Mouse (Mus musculus): ENCODE data around the gene Qser1. TPM values are rescaled to one million over a fixed set of nuclear protein-coding genes. Genes with fewer than 3 reads are reported as not detected.
A peak's percentile ranks its signal among the peaks of the same experiment; 100 is the strongest.
"Not testable (repeated sequence)": the region's sequence is repeated elsewhere in the genome, so short reads cannot be mapped to it uniquely, and the experiment has no call there.

Qser1 gene
- total and polyA plus RNA-seq, 3 experiments, result 3.9 to 14.5 TPM; not detected in 1

- DNase-seq (ENCODE audit: low read depth, low spot score), result peak; percentile 28
- H3K4me1 ChIP-seq (ENCODE audit: control insufficient read depth in 1 of 2, insufficient read depth in 2 of 2, low read length in 2 of 2), result no peaks in the 10 kb centered on the region
- no peaks in the 10 kb centered on the region for H3K9me3 ChIP-seq (replicated peaks; ENCODE audit: insufficient read depth, low read length)
- no peaks in the 10 kb centered on the region for H3K36me3 ChIP-seq (ENCODE audit: control insufficient read depth in 1 of 2, insufficient read depth in 2 of 2, low read length in 2 of 2)
- peaks cover 2% of the 10 kb centered on the region in 2 experiments; a peak in 2 of 4 replicates for H3K27me3 ChIP-seq (ENCODE audit: control insufficient read depth in 1 of 2, insufficient read depth in 2 of 2, low read length in 2 of 2)
- no peak overlapping the region for H3K4me3 ChIP-seq (ENCODE audit: control insufficient read depth in 1 of 2, insufficient read depth in 1 of 2, low read depth in 2 of 2, low read length in 2 of 2)
- H3K79me2 ChIP-seq (ENCODE audit: control insufficient read depth, insufficient read depth, low read length, poor library complexity), result no peaks in the 10 kb centered on the region
- peak in 1 of 3 experiments; percentile 13; a peak in 1 of 6 replicates for TF ChIP-seq CTCF (IDR thresholded peaks at IDR 0.05 in 2 of 3, conservative IDR thresholded peaks at IDR 0.05 in 1 of 3; ENCODE audit: control insufficient read depth in 1 of 3, insufficient read depth in 1 of 3, low read depth in 2 of 3, low read length in 3 of 3, poor library complexity in 1 of 3, severe bottlenecking in 1 of 3)
- TF ChIP-seq MYB (IDR thresholded peaks at IDR 0.05; ENCODE audit: low read depth, low read length), result no peak
- TF ChIP-seq MYC (IDR thresholded peaks at IDR 0.05; ENCODE audit: low read depth, low read length), result peak; percentile 64; the same call in 1 of the 2 replicates
- no peak overlapping the region for H3K27ac ChIP-seq (ENCODE audit: control insufficient read depth, low read depth, low read length)
- H3K9ac ChIP-seq (ENCODE audit: control insufficient read depth, low read depth, low read length, poor library complexity, severe bottlenecking), result no peak overlapping the region
These were observed 24.4 kb upstream of the Qser1 start for GRCm38 (mm10) chr2:104840974-104841373.

GRCm38 (mm10) chr2:104832486-104832885, 15.9 kb upstream of the Qser1 start:
- Histone ChIP-seq H3K4me1 (ENCODE audit: control insufficient read depth in 1 of 2, insufficient read depth in 2 of 2, low read length in 2 of 2) (no peaks in the 10 kb centered on the region), H3K27me3 (ENCODE audit: control insufficient read depth in 1 of 2, insufficient read depth in 2 of 2, low read length in 2 of 2) (peaks cover 3 to 5% of the 10 kb centered on the region in 2 experiments; a peak in 3 of 4 replicates), H3K27ac (ENCODE audit: control insufficient read depth, low read depth, low read length) (no peak overlapping the region), H3K4me3 (ENCODE audit: control insufficient read depth in 1 of 2, insufficient read depth in 1 of 2, low read depth in 2 of 2, low read length in 2 of 2) (no peak overlapping the region), H3K79me2 (ENCODE audit: control insufficient read depth, insufficient read depth, low read length, poor library complexity) (no peaks in the 10 kb centered on the region), H3K9me3 (replicated peaks; ENCODE audit: insufficient read depth, low read length) (no peaks in the 10 kb centered on the region), H3K36me3 (ENCODE audit: control insufficient read depth in 1 of 2, insufficient read depth in 2 of 2, low read length in 2 of 2) (no peaks in the 10 kb centered on the region), H3K9ac (ENCODE audit: control insufficient read depth, low read depth, low read length, poor library complexity, severe bottlenecking) (no peak overlapping the region)
- no peak for DNase-seq (ENCODE audit: low read depth, low spot score)
- TF ChIP-seq MAFK (IDR thresholded peaks at IDR 0.05; ENCODE audit: borderline replicate concordance, low read depth, low read length) (no peak), ZNF384 (IDR thresholded peaks at IDR 0.05; ENCODE audit: low read depth, low read length) (no peak), GATA1 (IDR thresholded peaks at IDR 0.05; ENCODE audit: low read depth, low read length) (no peak), TAL1 (IDR thresholded peaks at IDR 0.05; ENCODE audit: low read length) (no peak), EP300 (IDR thresholded peaks at IDR 0.05; ENCODE audit: low read depth in 1 of 2, low read length in 2 of 2) (no peak), E2F4 (IDR thresholded peaks at IDR 0.05; ENCODE audit: borderline replicate concordance, low read depth, low read length) (no peak)

GRCm38 (mm10) chr2:104826191-104826590, 9.6 kb upstream of the Qser1 start:
- H3K79me2 ChIP-seq (ENCODE audit: control insufficient read depth, insufficient read depth, low read length, poor library complexity), result no peaks in the 10 kb centered on the region
- H3K36me3 ChIP-seq (ENCODE audit: control insufficient read depth in 1 of 2, insufficient read depth in 2 of 2, low read length in 2 of 2), result no peaks in the 10 kb centered on the region
- no peaks in the 10 kb centered on the region for H3K4me1 ChIP-seq (ENCODE audit: control insufficient read depth in 1 of 2, insufficient read depth in 2 of 2, low read length in 2 of 2)
- H3K9ac ChIP-seq (ENCODE audit: control insufficient read depth, low read depth, low read length, poor library complexity, severe bottlenecking), result no peak overlapping the region
- H3K27me3 ChIP-seq (ENCODE audit: control insufficient read depth in 1 of 2, insufficient read depth in 2 of 2, low read length in 2 of 2), result peaks cover 2 to 7% of the 10 kb centered on the region in 2 experiments; a peak in 3 of 4 replicates
- H3K4me3 ChIP-seq (ENCODE audit: control insufficient read depth in 1 of 2, insufficient read depth in 1 of 2, low read depth in 2 of 2, low read length in 2 of 2), result no peak overlapping the region
- no peaks in the 10 kb centered on the region for H3K9me3 ChIP-seq (replicated peaks; ENCODE audit: insufficient read depth, low read length)
- H3K27ac ChIP-seq (ENCODE audit: control insufficient read depth, low read depth, low read length), result no peak overlapping the region
- no peak for DNase-seq (ENCODE audit: low read depth, low spot score)
- TF ChIP-seq RAD21 (IDR thresholded peaks at IDR 0.05; ENCODE audit: low read depth, low read length) (no peak), SMC3 (IDR thresholded peaks at IDR 0.05; ENCODE audit: low read depth, low read length) (no peak), MAZ (IDR thresholded peaks at IDR 0.05; ENCODE audit: low read depth, low read length) (no peak)

GRCm38 (mm10) chr2:104818763-104819162, 2.2 kb upstream of the Qser1 start:
- not testable (repeated sequence) for H3K27ac ChIP-seq (ENCODE audit: control insufficient read depth, low read depth, low read length); H3K4me3 ChIP-seq (ENCODE audit: control insufficient read depth in 1 of 2, insufficient read depth in 1 of 2, low read depth in 2 of 2, low read length in 2 of 2); DNase-seq (ENCODE audit: low read depth, low spot score); H3K27me3 ChIP-seq (ENCODE audit: control insufficient read depth in 1 of 2, insufficient read depth in 2 of 2, low read length in 2 of 2); H3K9me3 ChIP-seq (replicated peaks; ENCODE audit: insufficient read depth, low read length); H3K9ac ChIP-seq (ENCODE audit: control insufficient read depth, low read depth, low read length, poor library complexity, severe bottlenecking)
- H3K4me1 ChIP-seq (ENCODE audit: control insufficient read depth in 1 of 2, insufficient read depth in 2 of 2, low read length in 2 of 2), result peaks cover 7 to 10% of the 10 kb centered on the region in 2 experiments
- H3K79me2 ChIP-seq (ENCODE audit: control insufficient read depth, insufficient read depth, low read length, poor library complexity), result peaks cover 23% of the 10 kb centered on the region
- H3K36me3 ChIP-seq (ENCODE audit: control insufficient read depth in 1 of 2, insufficient read depth in 2 of 2, low read length in 2 of 2), result peaks cover 0 to 19% of the 10 kb centered on the region in 2 experiments; a peak in 2 of 4 replicates
